In the genomic region with DNA sequence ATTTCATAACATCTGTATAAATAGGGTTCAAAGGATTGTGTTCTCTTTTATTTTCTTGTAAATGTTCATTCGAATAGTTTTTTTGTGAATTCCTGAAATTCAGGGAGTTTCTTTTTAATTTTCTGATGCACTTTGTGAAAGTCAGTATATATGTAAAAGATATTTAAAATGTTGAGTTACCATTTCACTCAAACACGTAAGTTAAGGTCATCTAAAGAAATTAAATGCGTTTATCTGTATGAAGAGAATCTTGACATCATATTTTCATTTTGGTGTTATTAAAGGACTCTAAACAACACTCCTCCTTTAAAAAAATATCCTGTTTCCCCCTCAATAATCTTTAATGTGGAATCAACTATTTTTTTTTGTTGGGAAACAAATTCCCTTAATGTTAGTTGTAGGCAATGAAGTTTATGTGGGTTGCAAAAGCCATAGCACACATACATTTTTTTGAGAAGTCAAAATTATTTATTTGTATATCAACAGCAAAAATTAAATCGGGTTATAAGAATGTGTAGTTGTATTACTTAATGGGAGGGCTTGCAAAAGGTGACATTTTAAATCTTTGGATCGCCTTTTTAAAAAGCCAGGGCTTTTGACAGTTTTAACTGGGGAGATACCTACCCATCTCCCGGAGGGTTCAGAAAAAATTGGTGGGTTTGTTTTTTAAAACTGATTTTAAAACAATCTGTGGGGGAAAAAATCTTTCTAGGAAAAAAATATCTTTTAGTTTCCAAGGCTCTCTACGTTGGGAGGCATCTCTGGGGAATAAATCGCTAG, we compare ENCODE assay signal across 14 mouse cellular contexts. TPM values are rescaled to one million over a fixed set of nuclear protein-coding genes. Genes with fewer than 3 reads are reported as not detected.
DNase-seq lines count a peak whose midpoint lies in the region; ATAC-seq and TF ChIP-seq lines count a peak whose summit lies in the region.
"Had no signal": no experiment of that assay in that cellular context is flagged by ENCODE, and none has a peak within 500 bp of the region (broad histone marks: within the 10 kb centered on the region; RNA-seq: fewer than 3 reads in every experiment).

No protein-coding gene starts in this region.

- TF ChIP-seq CTCF in kidney, adult 2 months (conservative IDR thresholded peaks at IDR 0.05; ENCODE audit: insufficient read depth, insufficient read length, low read depth, low read length), result no peak

- peaks cover 2% of the 10 kb centered on the region for H3K4me1 ChIP-seq in kidney, adult 2 months (ENCODE audit: control insufficient read depth, insufficient read depth, low read length)
- peaks cover 66% of the 10 kb centered on the region for H3K4me1 ChIP-seq in embryonic facial prominence, embryonic 15.5 days

- ATAC-seq in embryonic facial prominence, embryonic 15.5 days (ENCODE audit: insufficient number of reproducible peaks, low FRiP score, low TSS enrichment, low read depth), result no peak
- ATAC-seq: Patski had no signal

- no peaks in the 10 kb centered on the region for H3K9me3 ChIP-seq in embryonic facial prominence, embryonic 15.5 days (replicated peaks)
- H3K9me3 ChIP-seq: heart, embryonic 12.5 days; hindbrain, embryonic 15.5 days; lung, embryonic 15.5 days had no signal

- H3K9ac ChIP-seq in embryonic facial prominence, embryonic 15.5 days, result no peak overlapping the region
- H3K9ac ChIP-seq: heart, embryonic 12.5 days; hindbrain, embryonic 15.5 days; lung, embryonic 15.5 days had no signal

- no peak overlapping the region for H3K4me3 ChIP-seq in kidney, adult 2 months (ENCODE audit: insufficient read depth, low read depth, low read length)
- 0 out of 2 replicates have a peak overlapping the region, but pooled peaks have one; percentile 5 for H3K4me3 ChIP-seq in embryonic facial prominence, embryonic 15.5 days (replicated peaks)

- WGBS in kidney, adult 2 months, result 24% methylated on average over 8 of the region's 8 CpGs
- WGBS in embryonic facial prominence, embryonic 15.5 days, result 18% methylated on average over 8 of the region's 8 CpGs

- H3K36me3 ChIP-seq in kidney, adult 2 months (ENCODE audit: control insufficient read depth, insufficient read depth, low read length), result no peaks in the 10 kb centered on the region
- no peaks in the 10 kb centered on the region for H3K36me3 ChIP-seq in embryonic facial prominence, embryonic 15.5 days
- H3K36me3 ChIP-seq: heart, embryonic 12.5 days; hindbrain, embryonic 15.5 days; lung, embryonic 15.5 days had no signal

- DNase-seq in kidney, adult 2 months, result peak; percentile 13
- no peak for DNase-seq in kidney, adult 8-10 months
- peak; percentile 50 for DNase-seq in induced T-regulatory cell, adult 2 months (ENCODE audit: low read depth)
- peak; percentile 51 for DNase-seq in retina, embryonic 14.5 days (ENCODE audit: low spot score)
- DNase-seq in B cell, adult 2 months, result no peak
- DNase-seq in thymus, postnatal 25 days, result no peak
- DNase-seq: gastrocnemius, postnatal 25 days; right cerebral cortex, postnatal 25 days had no signal

- H3K27me3 ChIP-seq in kidney, adult 2 months (replicated peaks; ENCODE audit: control insufficient read depth, insufficient read depth, low read length), result peaks cover 30% of the 10 kb centered on the region
- peaks cover 62% of the 10 kb centered on the region for H3K27me3 ChIP-seq in embryonic facial prominence, embryonic 15.5 days

- H3K27ac ChIP-seq in kidney, adult 2 months (ENCODE audit: insufficient read depth, low read depth, low read length), result no peak overlapping the region
- no peak overlapping the region for H3K27ac ChIP-seq in embryonic facial prominence, embryonic 15.5 days (replicated peaks)
- H3K27ac ChIP-seq: hindbrain, embryonic 15.5 days; lung, embryonic 15.5 days had no signal

- TF ChIP-seq POLR2A in kidney, adult 2 months (IDR thresholded peaks at IDR 0.05; ENCODE audit: low read depth, low read length), result no peak

- peak overlapping the region; percentile 6; the same call in 1 of the 2 replicates for H3K4me2 ChIP-seq in embryonic facial prominence, embryonic 15.5 days (replicated peaks)

RNA-seq across cellular contexts. Expression of a gene that starts 3.7 kb away (rescaled TPM):
- polyA plus RNA-seq in kidney, adult 2 months (2012; rRNA removed), result not detected in 2 replicates
- 2.7 and 2.9 TPM in 2 replicates for polyA plus RNA-seq in embryonic facial prominence, embryonic 15.5 days (2015; fragmentation: Nextera tagmentation; extraction: Ambion mirVana)
- polyA plus RNA-seq: heart, embryonic 12.5 days; kidney, embryonic 16.5 days; lung, embryonic 15.5 days; Patski had no signal

RNA-seq across cellular contexts. Expression of a gene that starts 37.0 kb away (rescaled TPM):
- 14.7 and 18.1 TPM in 2 replicates for polyA plus RNA-seq in kidney, adult 2 months (2012; rRNA removed)
- 14.1 and 14.7 TPM in 2 replicates for polyA plus RNA-seq in embryonic facial prominence, embryonic 15.5 days (2015; fragmentation: Nextera tagmentation; extraction: Ambion mirVana)

RNA-seq across cellular contexts. Expression of a gene that starts 37.0 kb away (rescaled TPM):
- 3.8 and 5.5 TPM in 2 replicates for polyA plus RNA-seq in kidney, adult 2 months (2012; rRNA removed)
- polyA plus RNA-seq in embryonic facial prominence, embryonic 15.5 days (2015; fragmentation: Nextera tagmentation; extraction: Ambion mirVana), result 23.3 and 26.6 TPM in 2 replicates

RNA-seq across cellular contexts. Expression of a gene that starts 56.7 kb away (rescaled TPM):
- polyA plus RNA-seq in kidney, adult 2 months (2012; rRNA removed), result 4.3 and 8.2 TPM in 2 replicates
- polyA plus RNA-seq in embryonic facial prominence, embryonic 15.5 days (2015; fragmentation: Nextera tagmentation; extraction: Ambion mirVana), result 90.7 and 91.1 TPM in 2 replicates

Comparison
In these comparisons a context has a peak if more than half of its experiments do, and no peak if none do; other contexts are left out.
1. DNase-seq: peak in kidney, adult 2 months (single experiment), induced T-regulatory cell, adult 2 months (single experiment) and retina, embryonic 14.5 days (single experiment); none in kidney, adult 8-10 months (0 of 2), B cell, adult 2 months (0 of 2) and thymus, postnatal 25 days (single experiment).